Mouse (Mus musculus): Measurements from ENCODE around the gene Snx29.

GRCm38 (mm10) chr16:11476314-11476713, 153.6 kb downstream of the Snx29 start:
- TF ChIP-seq CTCF (IDR thresholded peaks at IDR 0.05; ENCODE audit: low read depth, low read length) (no peak), POLR2A (IDR thresholded peaks at IDR 0.05; ENCODE audit: borderline replicate concordance, low read depth, low read length) (no peak)
